Mouse (Mus musculus): ENCODE measurements around the gene Carmil2. TPM values are rescaled to one million over a fixed set of nuclear protein-coding genes. Genes with fewer than 3 reads are reported as not detected.
A peak's percentile ranks its signal among the peaks of the same experiment; 100 is the strongest.

The Carmil2 gene
- total RNA-seq, 2 experiments from 2014 or later: 2.1 to 3.4 TPM

- ATAC-seq (replicated peaks; ENCODE audit: poor library complexity, severe bottlenecking): peak; percentile 77
Measured at GRCm38 (mm10) chr8:105715042-105715441, 29.0 kb downstream of the Carmil2 start.

DNA sequence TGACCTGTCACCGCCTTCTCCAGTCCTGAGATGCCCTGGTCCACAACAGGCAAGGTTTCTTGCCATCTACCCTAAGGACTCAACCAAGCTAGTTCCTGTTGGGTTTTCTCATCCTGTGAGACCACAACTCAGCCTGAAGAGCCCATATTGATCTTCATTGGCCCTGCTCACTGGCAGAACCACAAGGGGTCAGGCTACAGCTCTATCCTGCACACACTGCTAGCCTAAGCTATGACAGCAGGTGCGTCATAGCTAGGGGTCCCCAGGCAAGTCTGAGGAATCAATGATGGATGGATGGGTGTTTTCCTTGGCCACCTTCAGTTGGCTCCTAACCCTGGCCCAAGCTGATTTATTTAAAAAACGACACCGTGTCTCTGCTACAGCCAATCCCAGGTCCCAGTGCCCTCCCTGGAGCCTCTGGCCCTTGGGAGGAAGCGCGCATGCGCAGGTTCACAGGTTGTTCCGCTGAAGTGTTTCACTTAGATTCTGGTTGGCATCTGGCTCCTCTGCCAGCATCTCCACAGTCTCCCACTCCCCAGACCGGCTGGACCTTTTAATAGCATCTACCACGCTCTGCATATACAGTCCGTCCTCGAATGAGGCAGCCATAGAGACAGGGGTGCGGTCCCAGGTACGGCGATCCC is 30.4 kb downstream of the Carmil2 start:
- ATAC-seq (replicated peaks; ENCODE audit: poor library complexity, severe bottlenecking): no peak

DNA sequence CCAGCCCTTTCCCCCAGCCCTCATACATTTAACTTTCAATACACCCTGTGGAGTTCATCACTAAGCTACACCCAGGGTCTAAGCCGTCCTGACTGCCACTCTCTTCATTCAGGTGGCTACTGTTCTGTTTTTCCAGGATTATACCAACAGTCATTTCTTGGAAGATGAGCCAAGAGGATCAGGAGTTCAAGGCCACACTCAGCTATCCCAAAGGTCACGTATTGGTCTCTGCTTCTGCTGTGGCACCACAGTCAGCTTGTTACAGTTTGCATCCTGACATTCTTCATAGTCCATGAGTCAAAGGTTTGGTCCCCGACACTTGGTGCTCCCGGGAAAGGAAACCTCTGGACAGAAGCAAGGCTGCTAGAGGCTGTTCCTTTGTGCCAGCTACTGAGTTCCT is 33.6 kb downstream of the Carmil2 start:
- no peak for ATAC-seq (replicated peaks; ENCODE audit: poor library complexity, severe bottlenecking)

DNA sequence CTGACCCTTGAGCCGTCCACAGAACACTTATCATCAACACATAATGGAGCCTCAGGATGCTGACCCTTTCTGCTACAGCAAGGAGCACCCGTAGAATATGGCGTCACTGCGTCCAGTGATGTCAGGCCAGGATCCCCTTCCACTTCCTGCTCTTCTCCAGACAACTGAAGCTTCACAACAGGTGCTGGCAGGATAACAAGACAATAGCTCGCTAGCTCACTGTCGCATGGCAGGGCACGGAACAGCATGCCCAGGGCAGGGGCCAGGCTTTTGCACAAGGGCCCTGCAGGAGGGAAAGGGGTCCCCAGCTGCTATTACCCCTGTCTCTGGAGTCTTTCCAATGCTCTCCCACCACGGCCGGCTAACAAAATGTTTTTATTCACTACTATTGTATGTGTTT is 36.8 kb downstream of the Carmil2 start:
- ATAC-seq (replicated peaks; ENCODE audit: poor library complexity, severe bottlenecking): no peak

DNA sequence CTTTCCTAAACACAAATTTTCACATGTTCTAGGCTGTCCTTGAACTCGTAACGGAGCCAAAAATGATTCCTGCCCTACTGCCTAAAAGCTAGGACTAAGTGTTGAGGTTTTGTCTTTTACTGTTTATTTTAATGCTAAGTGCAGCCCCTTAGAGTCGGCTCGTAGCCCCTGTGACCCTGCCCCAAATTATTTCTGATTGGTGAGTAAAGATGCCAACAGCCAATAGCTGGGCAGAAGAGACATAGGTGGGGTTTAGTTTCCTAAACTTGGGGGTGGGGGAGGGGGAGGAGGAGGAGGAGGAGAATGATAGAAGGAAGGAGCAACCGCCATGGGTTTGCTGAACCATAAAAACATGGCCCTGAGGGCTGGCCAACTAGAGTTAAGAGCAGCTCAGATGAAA is 39.7 kb downstream of the Carmil2 start:
- ATAC-seq (replicated peaks; ENCODE audit: poor library complexity, severe bottlenecking): no peak

- peak; percentile 42 for ATAC-seq (replicated peaks; ENCODE audit: poor library complexity, severe bottlenecking)
Measured at GRCm38 (mm10) chr8:105727397-105728124, 41.5 kb downstream of the Carmil2 start.

DNA sequence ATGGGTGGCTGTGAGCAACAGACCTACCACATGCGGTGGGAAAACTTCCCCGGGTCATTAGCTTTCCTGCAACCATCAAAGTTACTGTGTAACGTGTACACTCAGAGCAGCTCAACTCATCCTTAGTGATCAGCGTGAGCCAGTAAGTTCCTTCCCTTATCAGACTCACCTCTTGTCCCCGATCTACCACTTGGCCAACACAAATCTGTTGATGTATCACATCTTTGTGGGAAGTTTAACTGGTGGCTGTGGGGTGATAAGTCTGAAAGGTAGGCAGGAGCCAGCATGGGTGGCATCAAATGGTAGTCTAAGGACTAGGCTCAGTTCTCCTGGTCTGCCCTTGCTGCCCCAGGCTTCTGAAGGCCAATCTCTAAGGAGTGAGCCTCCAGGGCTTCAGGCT is 46.1 kb downstream of the Carmil2 start:
- ATAC-seq (replicated peaks; ENCODE audit: poor library complexity, severe bottlenecking): no peak

DNA sequence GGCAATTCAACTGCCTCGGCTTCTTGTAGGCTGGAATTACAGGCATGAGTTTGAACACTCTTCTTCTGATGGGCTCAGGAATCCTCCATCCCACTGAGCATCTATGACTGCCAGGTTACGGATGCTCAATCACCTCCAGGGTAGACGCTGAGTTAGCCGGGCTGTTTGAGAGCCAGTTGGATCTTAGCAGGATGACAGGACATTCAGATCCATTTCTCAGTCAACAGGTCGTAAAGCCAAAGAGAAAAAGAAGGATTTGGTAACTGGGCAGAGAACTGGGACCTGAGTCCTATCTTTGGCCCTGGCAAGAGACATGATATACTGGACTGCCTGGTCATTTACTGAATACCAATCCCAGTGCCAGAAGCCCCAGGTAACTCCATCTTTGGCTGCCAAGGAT is 53.1 kb downstream of the Carmil2 start:
- ATAC-seq (replicated peaks; ENCODE audit: poor library complexity, severe bottlenecking): no peak

DNA sequence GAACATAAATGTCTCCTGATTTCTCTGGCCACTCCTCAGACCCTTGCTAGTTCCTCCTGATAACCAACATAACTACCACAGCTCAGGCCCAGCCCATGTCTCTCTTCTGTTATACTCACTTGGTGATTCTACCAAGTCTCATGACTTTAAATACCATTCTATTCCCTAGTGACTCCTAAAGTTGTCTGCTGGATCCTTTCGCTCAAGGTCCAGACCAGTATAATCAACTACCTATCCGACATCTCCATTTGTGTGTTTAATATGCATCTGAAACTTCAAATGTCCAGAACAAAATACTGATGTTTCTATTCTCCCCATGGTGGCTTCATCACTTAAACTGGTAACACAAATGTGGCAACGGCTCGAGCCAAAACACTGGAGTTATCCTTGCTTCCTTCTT is 57.2 kb downstream of the Carmil2 start:
- ATAC-seq (replicated peaks; ENCODE audit: poor library complexity, severe bottlenecking): no peak

Other genes with a start within 250 kb of the Carmil2 start
- gene Tppp3, start 214.7 kb upstream of the Carmil2 start, total RNA-seq (2014; fragmentation: Nextera tagmentation): not detected in 2 replicates
- not detected in 2 replicates for gene Tppp3, start 214.7 kb upstream of the Carmil2 start, total RNA-seq (2017)
- gene Zdhhc1, start 189.4 kb upstream of the Carmil2 start, total RNA-seq (2014; fragmentation: Nextera tagmentation): 1.8 and 10.4 TPM in 2 replicates
- gene Zdhhc1, start 189.4 kb upstream of the Carmil2 start, total RNA-seq (2017): 3.6 and 4.6 TPM in 2 replicates
- not detected in 2 replicates for gene Hsd11b2, start 167.5 kb upstream of the Carmil2 start, total RNA-seq (2014; fragmentation: Nextera tagmentation)
- gene Hsd11b2, start 167.5 kb upstream of the Carmil2 start, total RNA-seq (2017): not detected in 2 replicates
- 112 and 132 TPM in 2 replicates for gene Atp6v0d1, start 120.2 kb upstream of the Carmil2 start, total RNA-seq (2014; fragmentation: Nextera tagmentation)
- gene Atp6v0d1, start 120.2 kb upstream of the Carmil2 start, total RNA-seq (2017): 47.1 and 47.3 TPM in 2 replicates
- 55.3 and 92.8 TPM in 2 replicates for gene Ripor1, start 81.0 kb upstream of the Carmil2 start, total RNA-seq (2014; fragmentation: Nextera tagmentation)
- 5.4 and 10.1 TPM in 2 replicates for gene Ripor1, start 81.0 kb upstream of the Carmil2 start, total RNA-seq (2017)
- 104 and 105 TPM in 2 replicates for gene Ctcf, start 49.7 kb upstream of the Carmil2 start, total RNA-seq (2014; fragmentation: Nextera tagmentation)
- 84.1 and 107 TPM in 2 replicates for gene Ctcf, start 49.7 kb upstream of the Carmil2 start, total RNA-seq (2017)
- not detected in 2 replicates for gene Agrp, start 48.9 kb upstream of the Carmil2 start, total RNA-seq (2014; fragmentation: Nextera tagmentation)
- gene Agrp, start 48.9 kb upstream of the Carmil2 start, total RNA-seq (2017): not detected in 2 replicates
- 52.2 and 56.5 TPM in 2 replicates for gene Acd, start 14.8 kb downstream of the Carmil2 start, total RNA-seq (2014; fragmentation: Nextera tagmentation)
- gene Acd, start 14.8 kb downstream of the Carmil2 start, total RNA-seq (2017): 22.4 and 33.3 TPM in 2 replicates
- 7.0 and 13.9 TPM in 2 replicates for gene Pard6a, start 14.9 kb downstream of the Carmil2 start, total RNA-seq (2014; fragmentation: Nextera tagmentation)
- 5.9 and 13.3 TPM in 2 replicates for gene Pard6a, start 14.9 kb downstream of the Carmil2 start, total RNA-seq (2017)
- not detected in 2 replicates for gene 4933405L10Rik, start 21.4 kb downstream of the Carmil2 start, total RNA-seq (2014; fragmentation: Nextera tagmentation)
- not detected in 2 replicates for gene 4933405L10Rik, start 21.4 kb downstream of the Carmil2 start, total RNA-seq (2017)
- 20.0 and 35.2 TPM in 2 replicates for gene Enkd1, start 21.9 kb downstream of the Carmil2 start, total RNA-seq (2014; fragmentation: Nextera tagmentation)
- 14.5 and 16.2 TPM in 2 replicates for gene Enkd1, start 21.9 kb downstream of the Carmil2 start, total RNA-seq (2017)
- gene Gfod2, start 72.4 kb downstream of the Carmil2 start, total RNA-seq (2014; fragmentation: Nextera tagmentation): 1.7 TPM in 1 of 2 replicates, not detected in the other
- 3.4 and 4.6 TPM in 2 replicates for gene Gfod2, start 72.4 kb downstream of the Carmil2 start, total RNA-seq (2017)
- 12.9 and 16.7 TPM in 2 replicates for gene Ranbp10, start 141.1 kb downstream of the Carmil2 start, total RNA-seq (2014; fragmentation: Nextera tagmentation)
- gene Ranbp10, start 141.1 kb downstream of the Carmil2 start, total RNA-seq (2017): 7.2 and 8.3 TPM in 2 replicates
- gene Tsnaxip1, start 141.5 kb downstream of the Carmil2 start, total RNA-seq (2014; fragmentation: Nextera tagmentation): not detected in 2 replicates
- not detected in 2 replicates for gene Tsnaxip1, start 141.5 kb downstream of the Carmil2 start, total RNA-seq (2017)
- gene Cenpt, start 167.0 kb downstream of the Carmil2 start, total RNA-seq (2014; fragmentation: Nextera tagmentation): 21.4 and 22.0 TPM in 2 replicates
- gene Cenpt, start 167.0 kb downstream of the Carmil2 start, total RNA-seq (2017): 9.9 and 10.0 TPM in 2 replicates
- 20.4 and 30.1 TPM in 2 replicates for gene Thap11, start 168.9 kb downstream of the Carmil2 start, total RNA-seq (2014; fragmentation: Nextera tagmentation)
- 29.9 and 36.8 TPM in 2 replicates for gene Thap11, start 168.9 kb downstream of the Carmil2 start, total RNA-seq (2017)
- gene Nutf2, start 174.3 kb downstream of the Carmil2 start, total RNA-seq (2014; fragmentation: Nextera tagmentation): 158 and 185 TPM in 2 replicates
- gene Nutf2, start 174.3 kb downstream of the Carmil2 start, total RNA-seq (2017): 59.3 and 120 TPM in 2 replicates
- gene Edc4, start 194.6 kb downstream of the Carmil2 start, total RNA-seq (2014; fragmentation: Nextera tagmentation): 26.7 and 29.3 TPM in 2 replicates
- gene Edc4, start 194.6 kb downstream of the Carmil2 start, total RNA-seq (2017): 26.4 and 42.3 TPM in 2 replicates
- 0.90 TPM in 1 of 2 replicates, not detected in the other for gene Nrn1l, start 207.3 kb downstream of the Carmil2 start, total RNA-seq (2014; fragmentation: Nextera tagmentation)
- gene Nrn1l, start 207.3 kb downstream of the Carmil2 start, total RNA-seq (2017): not detected in 2 replicates
- 18.0 and 28.1 TPM in 2 replicates for gene Pskh1, start 214.2 kb downstream of the Carmil2 start, total RNA-seq (2014; fragmentation: Nextera tagmentation)
- gene Pskh1, start 214.2 kb downstream of the Carmil2 start, total RNA-seq (2017): 19.7 and 20.6 TPM in 2 replicates
- gene Ctrl, start 247.6 kb downstream of the Carmil2 start, total RNA-seq (2014; fragmentation: Nextera tagmentation): 2.9 and 5.5 TPM in 2 replicates
- gene Ctrl, start 247.6 kb downstream of the Carmil2 start, total RNA-seq (2017): 2.7 TPM in 1 of 2 replicates, not detected in the other

All from granulocyte monocyte progenitor cell, adult 5-6 weeks (primary cell).